Mouse (Mus musculus) brain, embryonic 14.5 days (tissue): ENCODE measurements at regions not wholly inside any gene's neighbourhood (a gene's known extent, or its start where the extent isn't known, plus 50 kb on each side); places are given as distances from the start of the nearest gene placed in this dataset.

ENCODE experiments used
- CTCF ChIP-seq: fragments of 200-500 bp; IDR thresholded peaks from 2 replicates; pipeline ENCODE4 v1.5.1; 2012; ENCODE audit warnings: inconsistent platforms, mild to moderate bottlenecking, moderate library complexity, borderline replicate concordance; ENCODE audit not compliant: insufficient read depth, insufficient read length; ENCODE audit errors: extremely low read depth
- POLR2A ChIP-seq: fragments of 200-500 bp; IDR thresholded peaks from 2 replicates; pipeline ENCODE4 v1.6.1; 2012; ENCODE audit warnings: mild to moderate bottlenecking, inconsistent platforms, borderline replicate concordance; ENCODE audit not compliant: poor library complexity, insufficient read depth, insufficient read length, severe bottlenecking; ENCODE audit errors: extremely low read depth

- no peak for TF ChIP-seq CTCF
- TF ChIP-seq POLR2A, result no peak
Measured at GRCm38 (mm10) chr16:79176832-79177243, 85.9 kb upstream of the Tmprss15 start.
